Mouse (Mus musculus) spleen, postnatal 14 days (tissue): Measurements from ENCODE around the gene Trcg1.
"Not testable (repeated sequence)": the region's sequence is repeated elsewhere in the genome, so short reads cannot be mapped to it uniquely, and the experiment has no call there.

Experiments
- DNase-seq, 2 experiments: peaks; one replicate each; pipeline ENCODE4 v3.0.0; 2021 to 2022; ENCODE audit warnings: low spot score in 2 of 2

Trcg1 gene

DNA sequence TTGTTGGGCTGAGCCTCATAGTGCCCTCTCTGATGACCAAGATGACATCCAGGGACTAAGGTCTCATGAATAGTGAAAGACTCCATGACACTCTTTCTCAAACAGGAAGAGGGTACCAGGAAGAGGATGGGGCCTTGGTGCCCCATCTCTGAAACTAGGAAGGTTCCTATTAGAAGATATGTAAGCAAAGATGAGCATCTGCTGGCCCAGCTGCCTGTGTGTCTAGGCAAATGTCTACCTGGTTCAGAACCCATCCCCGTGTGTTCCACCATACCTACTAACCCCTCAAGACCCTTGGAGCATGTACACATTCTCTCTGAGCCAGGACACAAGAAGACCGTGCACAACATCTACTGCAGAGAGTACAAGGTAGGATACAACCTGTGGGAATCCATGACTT is at the start of gene Trcg1:
Gene Trcg1 (plus strand): TSS at position 301 of the 400 bp plus-strand sequence.
- DNase-seq = no peak

GRCm38 (mm10) chr9:57196708-57197107 is 39.6 kb upstream of the Trcg1 start:
- no peak for DNase-seq

GRCm38 (mm10) chr9:57197414-57197813 is 38.9 kb upstream of the Trcg1 start:
- DNase-seq = no peak

DNA sequence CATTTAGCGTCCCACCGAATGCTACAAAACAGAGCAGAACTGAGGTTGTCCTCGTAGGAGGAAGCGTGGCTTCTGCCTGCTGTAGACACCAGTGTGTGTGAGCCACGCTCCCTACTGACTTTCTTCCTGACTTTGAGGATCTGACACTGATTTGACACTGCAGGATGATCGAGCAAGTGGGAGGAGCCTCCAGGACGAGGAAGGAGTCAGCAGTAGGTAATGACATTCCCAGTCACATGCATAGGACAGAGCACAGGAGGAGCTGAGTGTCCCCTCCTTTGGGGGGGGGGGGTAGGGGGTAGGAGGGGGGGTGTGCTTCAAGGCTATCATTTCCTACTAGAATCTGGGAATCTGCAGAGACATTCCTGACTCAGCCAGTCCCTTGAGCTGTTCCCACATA is 33.4 kb upstream of the Trcg1 start:
- no peak for DNase-seq

DNA sequence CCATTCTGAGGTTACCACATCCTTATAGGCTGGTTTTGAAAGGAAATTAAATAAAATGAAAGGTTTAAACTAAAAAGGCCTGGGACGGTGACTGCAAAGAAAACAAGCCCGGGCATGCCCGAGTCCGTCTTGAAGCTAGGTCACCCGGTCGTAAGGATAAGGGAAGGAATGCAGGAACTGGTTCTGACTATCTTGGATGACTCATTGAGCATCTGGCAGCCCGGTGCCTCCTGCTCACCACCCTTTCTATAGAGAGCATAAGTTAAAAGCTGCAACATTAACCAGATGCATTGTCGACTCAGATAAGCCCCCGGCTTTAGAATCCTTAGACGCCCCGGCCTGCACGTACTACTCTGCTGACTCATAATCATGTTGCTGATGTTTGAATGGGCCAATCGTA is 32.8 kb upstream of the Trcg1 start:
- DNase-seq = not testable (repeated sequence)

DNA sequence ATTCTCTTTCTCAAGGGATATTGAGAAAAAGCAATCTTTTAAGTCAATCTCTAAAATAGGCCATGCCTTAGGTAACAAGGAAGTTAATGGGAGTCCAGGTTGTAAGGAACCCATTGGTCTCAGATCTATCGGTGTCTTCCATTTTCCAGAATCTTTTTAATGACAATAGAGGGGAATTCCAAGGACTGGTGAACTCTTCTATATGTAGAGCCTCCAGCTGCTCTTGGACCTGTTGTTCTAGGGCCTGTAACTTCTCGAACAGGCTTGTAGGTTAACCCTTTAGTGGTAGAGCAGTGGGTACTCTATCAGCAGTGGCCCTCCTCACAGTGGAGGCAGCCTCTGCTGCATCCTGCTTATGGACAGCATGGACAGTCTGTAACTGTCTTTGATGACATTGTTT is 29.5 kb upstream of the Trcg1 start:
- no peak for DNase-seq

DNA sequence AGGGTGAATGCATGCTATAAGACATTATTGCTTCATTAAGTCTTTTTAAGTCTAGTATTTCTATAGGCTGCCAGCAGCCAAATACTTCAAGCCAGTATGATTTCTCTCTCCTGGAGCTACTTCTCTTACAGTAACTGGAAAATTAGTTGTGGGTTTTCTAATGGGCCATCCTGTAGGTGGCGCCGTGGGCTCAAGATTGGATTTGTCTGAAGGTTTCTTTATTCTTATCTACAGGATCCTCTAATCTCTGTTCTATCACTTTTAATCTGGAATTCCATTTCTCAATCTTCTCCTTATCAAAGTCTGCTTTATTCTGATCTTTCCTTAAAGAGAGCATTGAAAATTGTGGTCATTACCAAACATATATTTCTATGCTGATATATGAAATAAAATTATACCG is 27.0 kb upstream of the Trcg1 start:
- DNase-seq = peak in 1 of 2 experiments; percentile 15

GRCm38 (mm10) chr9:57212448-57213222 is 23.7 kb upstream of the Trcg1 start:
- no peak for DNase-seq

DNA sequence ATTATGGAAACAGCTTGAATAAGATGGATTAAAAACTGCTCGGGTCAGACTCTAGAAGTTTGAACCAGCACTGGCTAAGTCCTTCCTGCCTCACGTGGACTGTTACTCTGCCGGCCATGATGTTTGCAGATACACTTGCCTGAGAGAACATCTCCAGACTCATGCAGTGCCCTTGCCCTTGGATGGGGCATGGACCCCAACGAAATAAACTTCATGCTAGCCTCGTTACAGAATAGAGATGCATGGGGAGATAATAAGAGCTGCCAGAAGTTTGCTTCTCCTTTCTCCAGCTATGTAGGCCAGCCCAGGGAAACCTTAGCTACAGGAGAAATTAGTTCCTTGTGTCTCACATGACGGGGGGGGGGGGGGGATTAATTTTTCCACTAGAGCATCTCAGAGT is 21.9 kb upstream of the Trcg1 start:
- DNase-seq = no peak

- DNase-seq = no peak
These were observed 19.1 kb upstream of the Trcg1 start for GRCm38 (mm10) chr9:57217220-57217619.

- DNase-seq = no peak
These were observed 17.6 kb upstream of the Trcg1 start for GRCm38 (mm10) chr9:57218776-57219175.

DNA sequence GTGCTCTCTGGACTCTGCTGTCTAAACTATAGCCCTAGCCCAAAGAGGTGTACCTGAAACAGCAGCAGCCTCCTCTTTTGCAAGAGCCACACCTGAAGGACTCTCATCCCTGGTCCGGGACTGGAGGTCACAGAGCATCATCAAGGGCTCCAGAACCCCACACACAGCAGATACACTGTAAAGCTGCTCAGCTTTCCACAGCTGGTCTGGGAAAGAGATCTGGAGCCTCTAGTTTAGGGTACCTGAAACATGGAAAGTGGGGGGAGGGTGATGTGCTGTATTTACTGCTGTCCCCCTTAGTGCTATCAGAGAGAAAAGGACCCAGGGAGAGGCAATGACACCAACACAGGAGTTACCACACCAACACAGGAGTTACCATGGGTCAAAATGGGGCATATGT is 16.8 kb upstream of the Trcg1 start:
- DNase-seq = no peak

- DNase-seq = peak in 1 of 2 experiments; percentile 38
These were observed 16.0 kb upstream of the Trcg1 start for GRCm38 (mm10) chr9:57220356-57220755.

GRCm38 (mm10) chr9:57223341-57223740 is 13.0 kb upstream of the Trcg1 start:
- no peak for DNase-seq

- DNase-seq = no peak
These were observed 10.4 kb upstream of the Trcg1 start for GRCm38 (mm10) chr9:57225780-57226627.

DNA sequence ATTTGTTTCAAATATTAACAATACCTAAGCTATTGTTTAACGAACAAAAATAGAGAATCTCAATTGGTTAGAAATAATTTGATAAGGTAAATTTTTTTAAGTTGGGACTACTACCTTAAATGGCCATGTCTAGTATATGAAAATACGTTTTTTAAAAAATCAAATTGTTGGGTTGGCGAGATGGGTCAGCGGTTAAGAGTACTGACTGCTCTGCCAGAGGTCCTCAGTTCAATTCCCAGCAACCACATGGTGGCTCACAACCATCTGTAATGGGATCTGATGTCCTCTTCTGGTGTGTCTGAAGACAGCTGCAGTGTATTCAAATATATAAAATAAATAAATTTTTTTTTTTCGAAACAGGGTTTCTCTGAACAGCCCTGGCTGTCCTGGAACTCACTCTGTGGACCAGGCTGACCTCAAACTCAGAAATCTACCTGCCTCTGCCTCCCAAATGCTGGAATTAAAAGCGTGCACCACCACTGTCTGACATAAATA is 9.7 kb upstream of the Trcg1 start:
- not testable (repeated sequence) for DNase-seq

DNA sequence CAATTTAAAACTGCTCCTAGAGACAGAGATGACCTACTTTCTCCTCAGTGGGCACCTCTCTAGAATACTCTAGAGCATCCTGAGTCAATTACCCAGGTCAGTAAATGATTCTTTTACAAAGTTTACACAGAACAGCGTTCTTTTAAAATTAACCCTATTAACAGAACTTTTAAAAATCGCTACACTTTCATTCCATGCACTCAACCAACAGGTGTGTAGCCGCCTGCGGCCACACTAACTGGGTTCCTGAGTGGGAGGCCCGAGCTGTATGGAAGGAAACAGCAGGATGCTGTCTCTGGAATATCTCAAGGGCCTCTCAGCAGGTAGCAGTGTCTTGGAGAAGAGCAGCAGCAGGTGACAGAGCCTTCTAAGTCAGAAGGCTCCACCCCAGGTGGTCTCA is 9.2 kb upstream of the Trcg1 start:
- no peak for DNase-seq

GRCm38 (mm10) chr9:57228186-57228585 is 8.2 kb upstream of the Trcg1 start:
- DNase-seq = no peak

GRCm38 (mm10) chr9:57229726-57230125 is 6.6 kb upstream of the Trcg1 start:
- no peak for DNase-seq

DNA sequence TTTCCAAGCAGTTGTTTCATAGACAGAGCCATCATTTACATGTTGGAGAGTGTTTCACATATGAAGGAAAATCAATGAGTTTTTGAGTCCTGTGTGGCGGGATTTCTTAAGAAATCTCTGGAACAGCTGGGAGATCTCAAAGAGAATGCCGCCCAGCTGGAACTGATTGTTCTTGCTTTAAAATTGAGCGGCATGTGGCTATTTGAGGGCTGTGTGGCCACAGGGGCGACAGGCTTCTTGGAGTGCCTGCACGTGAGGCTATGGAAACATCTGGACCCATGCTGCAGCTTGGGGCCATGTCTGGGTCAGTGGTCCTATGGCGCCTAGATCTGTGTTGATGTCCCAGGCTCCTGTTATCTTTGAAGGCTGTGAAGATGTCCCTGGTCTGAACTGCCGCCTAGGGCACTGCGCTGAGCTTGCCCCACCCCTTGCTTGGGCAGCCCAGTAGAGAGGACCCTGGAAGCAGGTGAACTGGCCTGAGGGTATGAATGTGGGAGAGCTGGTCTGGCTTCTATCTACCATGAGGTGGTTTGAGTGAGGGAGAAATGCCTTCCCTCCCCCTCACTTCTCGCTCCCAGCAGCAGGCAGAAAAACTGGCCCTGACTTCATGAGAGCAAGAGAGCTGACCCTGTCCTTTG is 6.1 kb upstream of the Trcg1 start:
- no peak for DNase-seq

GRCm38 (mm10) chr9:57231536-57232255 is 4.7 kb upstream of the Trcg1 start:
- no peak for DNase-seq
